Mouse (Mus musculus) heart, embryonic 11.5 days (tissue): ENCODE measurements around the gene Tfpt. TPM values are rescaled to one million over a fixed set of nuclear protein-coding genes. Genes with fewer than 3 reads are reported as not detected.
A peak's percentile ranks its signal among the peaks of the same experiment; 100 is the strongest.

ENCODE experiments used
- ATAC-seq: fragments of 200-750 bp; cut with Nextera tagmentation; replicated peaks from 2 replicates; pipeline ENCODE4 v1.8.0; 2017; ENCODE audit warnings: moderate library complexity; ENCODE audit not compliant: insufficient number of reproducible peaks, low FRiP score, low TSS enrichment
- H3K27ac ChIP-seq: fragments of 300-500 bp; sonication (generic); 2 replicates; pipeline ENCODE4 v1.5.1; 2014; ENCODE audit warnings: mild to moderate bottlenecking, low read depth, low read length
- H3K27me3 ChIP-seq: fragments of 300-500 bp; sonication (generic); 2 replicates; pipeline ENCODE4 v1.6.1; 2014; ENCODE audit warnings: mild to moderate bottlenecking, low read length, mixed read lengths; ENCODE audit not compliant: control insufficient read depth, insufficient read depth
- H3K36me3 ChIP-seq: fragments of 300-500 bp; sonication (generic); 2 replicates; pipeline ENCODE4 v1.6.1; 2014; ENCODE audit warnings: mild to moderate bottlenecking, low read length, moderate library complexity, mixed read lengths; ENCODE audit not compliant: control insufficient read depth, insufficient read depth
- H3K4me1 ChIP-seq: fragments of 300-500 bp; sonication (generic); 2 replicates; pipeline ENCODE4 v1.6.1; 2014; ENCODE audit warnings: low read length; ENCODE audit not compliant: control insufficient read depth, insufficient read depth
- H3K4me2 ChIP-seq: fragments of 300-500 bp; sonication (generic); 2 replicates; pipeline ENCODE4 v1.6.1; 2014; ENCODE audit warnings: mild to moderate bottlenecking, moderate library complexity
- H3K4me3 ChIP-seq: fragments of 300-500 bp; sonication (generic); 2 replicates; pipeline ENCODE4 v1.5.1; 2014; ENCODE audit warnings: low read depth, low read length
- H3K9ac ChIP-seq: fragments of 300-500 bp; sonication (generic); 2 replicates; pipeline ENCODE4 v1.6.1; 2014; ENCODE audit warnings: mild to moderate bottlenecking, low read depth, low read length, moderate library complexity
- H3K9me3 ChIP-seq: fragments of 300-500 bp; sonication (generic); replicated peaks from 2 replicates; pipeline ENCODE4 v1.6.1; 2016; ENCODE audit warnings: low read length; ENCODE audit not compliant: control insufficient read depth
- WGBS: fragments of 180-500 bp; shearing (Covaris S2); extraction: QIAGEN DNeasy Blood & Tissue Kit; methylation state at CpG from one replicate; pipeline ENCODE4 v1.1.7; 2014; ENCODE audit not compliant: insufficient replicate concordance; 5-methylcytosine and 5-hydroxymethylcytosine counted together
- polyA plus RNA-seq: library from polyadenylated mRNA; unstranded; fragments of >200 nt; fragmentation: Nextera tagmentation; extraction: Ambion mirVana; gene quantifications from 2 replicates; pipeline ENCODE4 v1.2.1, GENCODE M21; 2014

Gene Tfpt
- polyA plus RNA-seq, 1 experiment from 2014 or later: 17.8 TPM

GRCm38 (mm10) chr7:3643843-3644242, 14.1 kb upstream of the Tfpt start:
- Histone ChIP-seq H3K36me3 (peaks cover 13% of the 10 kb centered on the region; the same call in 1 of the 2 replicates), H3K4me1 (peaks cover 24% of the 10 kb centered on the region), H3K9me3 (no peaks in the 10 kb centered on the region), H3K4me2 (peak overlapping the region; percentile 58), H3K9ac (peak overlapping the region; percentile 43; the same call in 1 of the 2 replicates), H3K27me3 (no peaks in the 10 kb centered on the region), H3K27ac (no peak overlapping the region), H3K4me3 (peak overlapping the region; percentile 78)
- ATAC-seq: no peak
- 22% methylated on average over 9 of the region's 9 CpGs for WGBS

GRCm38 (mm10) chr7:3643412-3643811, 13.7 kb upstream of the Tfpt start:
- no peak for ATAC-seq
- Histone ChIP-seq H3K27ac (no peak overlapping the region), H3K27me3 (no peaks in the 10 kb centered on the region), H3K9me3 (no peaks in the 10 kb centered on the region), H3K9ac (no peak overlapping the region), H3K4me3 (no peak overlapping the region), H3K4me1 (peaks cover 23% of the 10 kb centered on the region), H3K36me3 (peaks cover 16% of the 10 kb centered on the region; the same call in 1 of the 2 replicates), H3K4me2 (no peak overlapping the region)
- 67% methylated on average over 5 of the region's 5 CpGs for WGBS

GRCm38 (mm10) chr7:3630478-3630815, 718 bp upstream of the Tfpt start:
- H3K4me1 ChIP-seq: peaks cover 12% of the 10 kb centered on the region
- WGBS: 56% methylated on average over 3 of the region's 3 CpGs
- H3K4me3 ChIP-seq: peak overlapping the region; percentile 68
- H3K27me3 ChIP-seq: no peaks in the 10 kb centered on the region
- peak overlapping the region; percentile 87 for H3K9ac ChIP-seq
- no peak overlapping the region for H3K27ac ChIP-seq
- no peaks in the 10 kb centered on the region for H3K9me3 ChIP-seq
- no peak for ATAC-seq
- H3K36me3 ChIP-seq: peaks cover 5% of the 10 kb centered on the region
- peak overlapping the region; percentile 99 for H3K4me2 ChIP-seq

GRCm38 (mm10) chr7:3629030-3629429, 699 bp downstream of the Tfpt start:
- H3K36me3 ChIP-seq: peaks cover 4% of the 10 kb centered on the region
- H3K27ac ChIP-seq: no peak overlapping the region

GRCm38 (mm10) chr7:3617242-3617995, 12.3 kb downstream of the Tfpt start, which contains the start of gene Ndufa3:
Gene Ndufa3 (plus strand): TSS chr7:3617373.
- Histone ChIP-seq H3K9me3 (no peaks in the 10 kb centered on the region), H3K9ac (peak within 1 kb of the TSS; percentile 95), H3K27ac (peak within 1 kb of the TSS; percentile 79), H3K36me3 (peaks cover 11% of the 10 kb centered on the region), H3K4me1 (0 out of 2 replicates have a peak, but pooled peaks cover 2% of the 10 kb centered on the region), H3K4me3 (peak within 1 kb of the TSS; percentile 89), H3K4me2 (peak within 1 kb of the TSS; percentile 87), H3K27me3 (no peaks in the 10 kb centered on the region)
- peak; percentile 91 for ATAC-seq
- WGBS: under 1% methylated on average over 32 of the region's 32 CpGs

More at GRCm38 (mm10) chr7:3629030-3629429, 699 bp downstream of the Tfpt start:
- peak overlapping the region; percentile 68 for H3K4me3 ChIP-seq
- H3K9me3 ChIP-seq: no peaks in the 10 kb centered on the region
- peak; percentile 27; the same call in 1 of the 2 replicates for ATAC-seq
- H3K4me1 ChIP-seq: peaks cover 12% of the 10 kb centered on the region
- 38% methylated on average over 4 of the region's 4 CpGs for WGBS
- no peaks in the 10 kb centered on the region for H3K27me3 ChIP-seq
- H3K9ac ChIP-seq: peak overlapping the region; percentile 87
- H3K4me2 ChIP-seq: peak overlapping the region; percentile 99

GRCm38 (mm10) chr7:3616389-3617241, 13.1 kb downstream of the Tfpt start:
- Histone ChIP-seq H3K27ac (no peak overlapping the region), H3K36me3 (peaks cover 11% of the 10 kb centered on the region), H3K4me2 (peak overlapping the region; percentile 17; the same call in 1 of the 2 replicates), H3K4me3 (peak overlapping the region; percentile 89), H3K9me3 (no peaks in the 10 kb centered on the region), H3K9ac (no peak overlapping the region), H3K4me1 (0 out of 2 replicates have a peak, but pooled peaks cover 2% of the 10 kb centered on the region), H3K27me3 (no peaks in the 10 kb centered on the region)
- peak; percentile 12; the same call in 1 of the 2 replicates for ATAC-seq
- 41% methylated on average over 6 of the region's 6 CpGs for WGBS

GRCm38 (mm10) chr7:3616057-3616388, 13.7 kb downstream of the Tfpt start, which contains the start of gene Oscar:
Gene Oscar (minus strand): TSS chr7:3616157.
- Histone ChIP-seq H3K9ac (no peak within 1 kb of the TSS), H3K4me2 (peak within 1 kb of the TSS; percentile 17; the same call in 1 of the 2 replicates), H3K4me3 (peak within 1 kb of the TSS; percentile 89), H3K36me3 (peaks cover 11% of the 10 kb centered on the region), H3K27ac (no peak within 1 kb of the TSS), H3K9me3 (no peaks in the 10 kb centered on the region), H3K4me1 (0 out of 2 replicates have a peak, but pooled peaks cover 2% of the 10 kb centered on the region), H3K27me3 (no peaks in the 10 kb centered on the region)
- ATAC-seq: no peak
- 70% methylated on average over 4 of the region's 4 CpGs for WGBS

- ATAC-seq: no peak
- 72% methylated on average over 3 of the region's 3 CpGs for WGBS
Observed at GRCm38 (mm10) chr7:3614021-3614420, 15.7 kb downstream of the Tfpt start.

More at GRCm38 (mm10) chr7:3614021-3614420, 15.7 kb downstream of the Tfpt start:
- Histone ChIP-seq H3K9me3 (no peaks in the 10 kb centered on the region), H3K4me2 (no peak overlapping the region), H3K4me3 (no peak overlapping the region), H3K27me3 (no peaks in the 10 kb centered on the region), H3K27ac (no peak overlapping the region), H3K9ac (no peak overlapping the region), H3K4me1 (0 out of 2 replicates have a peak, but pooled peaks cover 2% of the 10 kb centered on the region), H3K36me3 (no peaks in the 10 kb centered on the region)
